Mouse (Mus musculus) MEL (cell line): Measurements from ENCODE around the gene Gramd1b. TPM values are rescaled to one million over a fixed set of nuclear protein-coding genes. Genes with fewer than 3 reads are reported as not detected.

Experiments used
- DNase-seq: peaks from one replicate; pipeline ENCODE4 v3.0.0; 2011; ENCODE audit warnings: low read depth, low spot score
- H3K27ac ChIP-seq: 2 replicates; pipeline ENCODE4 v1.5.1; 2012; ENCODE audit warnings: low read depth, mild to moderate bottlenecking, control low read depth, low read length, moderate library complexity; ENCODE audit not compliant: control insufficient read depth
- H3K27me3 ChIP-seq, 2 experiments: fragments of 150-350 bp in 1 of 2; sonication (generic) in 1 of 2; 2 replicates each; pipeline ENCODE4 v1.6.1; 2012; ENCODE audit warnings: low read length in 2 of 2, mild to moderate bottlenecking in 2 of 2, improper control_type of control experiment in 1 of 2, moderate library complexity in 1 of 2; ENCODE audit not compliant: insufficient read depth in 2 of 2, control insufficient read depth in 1 of 2
- H3K36me3 ChIP-seq, 2 experiments: 2 replicates each; pipeline ENCODE4 v1.6.1; 2012 to 2014; ENCODE audit warnings: low read length in 2 of 2, improper control_type of control experiment in 1 of 2, inconsistent platforms in 1 of 2, mild to moderate bottlenecking in 1 of 2; ENCODE audit not compliant: insufficient read depth in 2 of 2, control insufficient read depth in 1 of 2
- H3K4me1 ChIP-seq, 2 experiments: fragments of 150-350 bp in 1 of 2; sonication (generic) in 1 of 2; 2 replicates each; pipeline ENCODE4 v1.6.1; 2012; ENCODE audit warnings: low read length in 2 of 2, improper control_type of control experiment in 1 of 2, mild to moderate bottlenecking in 1 of 2; ENCODE audit not compliant: insufficient read depth in 2 of 2, control insufficient read depth in 1 of 2
- H3K4me3 ChIP-seq, 2 experiments: fragments of 150-350 bp in 1 of 2; sonication (generic) in 1 of 2; 2 replicates each; pipeline ENCODE4 v1.5.1; 2012; ENCODE audit warnings: low read depth in 2 of 2, low read length in 2 of 2, mild to moderate bottlenecking in 2 of 2, moderate library complexity in 2 of 2, control low read depth in 1 of 2, improper control_type of control experiment in 1 of 2; ENCODE audit not compliant: control insufficient read depth in 1 of 2, insufficient read depth in 1 of 2
- H3K79me2 ChIP-seq: 2 replicates; pipeline ENCODE4 v1.6.1; 2012; ENCODE audit warnings: mild to moderate bottlenecking, low read length, moderate library complexity; ENCODE audit not compliant: control insufficient read depth, poor library complexity, insufficient read depth
- H3K9ac ChIP-seq: 2 replicates; pipeline ENCODE4 v1.6.1; 2012; ENCODE audit warnings: low read depth, mild to moderate bottlenecking, control low read depth, low read length, moderate library complexity; ENCODE audit not compliant: control insufficient read depth, poor library complexity, severe bottlenecking
- H3K9me3 ChIP-seq: fragments of 150-350 bp; sonication (generic); replicated peaks from 2 replicates; pipeline ENCODE4 v1.6.1; 2012; ENCODE audit warnings: mild to moderate bottlenecking, low read length, improper control_type of control experiment, moderate library complexity; ENCODE audit not compliant: insufficient read depth
- CHD2 ChIP-seq: IDR thresholded peaks from 2 replicates; pipeline ENCODE4 v1.6.1; 2011; ENCODE audit warnings: low read length, improper control_type of control experiment
- CTCF ChIP-seq, 3 experiments: IDR thresholded peaks in 2 of 3; conservative IDR thresholded peaks in 1 of 3; 2 replicates each; pipeline ENCODE4 v1.5.1; 2011 to 2012; ENCODE audit warnings: low read length in 3 of 3, low read depth in 2 of 3, mild to moderate bottlenecking in 2 of 3, improper control_type of control experiment in 1 of 3, inconsistent platforms in 1 of 3, mixed read lengths in 1 of 3, moderate library complexity in 1 of 3; ENCODE audit not compliant: control insufficient read depth in 1 of 3, insufficient read depth in 1 of 3, poor library complexity in 1 of 3, severe bottlenecking in 1 of 3
- E2F4 ChIP-seq: IDR thresholded peaks from 2 replicates; pipeline ENCODE4 v1.6.1; 2011; ENCODE audit warnings: low read depth, low read length, improper control_type of control experiment, borderline replicate concordance
- ELF1 ChIP-seq: IDR thresholded peaks from 2 replicates; pipeline ENCODE4 v1.6.1; 2014; ENCODE audit warnings: low read depth, mild to moderate bottlenecking, inconsistent platforms, low read length, improper control_type of control experiment, moderate library complexity
- ETS1 ChIP-seq: IDR thresholded peaks from 2 replicates; pipeline ENCODE4 v1.6.1; 2012; ENCODE audit warnings: low read depth, mild to moderate bottlenecking, inconsistent platforms, low read length, improper control_type of control experiment, moderate library complexity
- KAT2A ChIP-seq: conservative IDR thresholded peaks from 2 replicates; pipeline ENCODE4 v1.6.1; 2012; ENCODE audit warnings: low read depth, low read length, improper control_type of control experiment, inconsistent platforms
- MYC ChIP-seq: IDR thresholded peaks from 2 replicates; pipeline ENCODE4 v1.6.1; 2011; ENCODE audit warnings: low read depth, mild to moderate bottlenecking, low read length, improper control_type of control experiment, moderate library complexity
- POLR2A ChIP-seq, 2 experiments: IDR thresholded peaks; 2 replicates each; pipeline ENCODE4 v1.6.1; 2011 to 2012; ENCODE audit warnings: low read length in 2 of 2, mild to moderate bottlenecking in 2 of 2, control low read depth in 1 of 2, improper control_type of control experiment in 1 of 2, low read depth in 1 of 2, moderate library complexity in 1 of 2; ENCODE audit not compliant: control insufficient read depth in 1 of 2, insufficient read depth in 1 of 2, poor library complexity in 1 of 2
- POLR2AphosphoS2 ChIP-seq: IDR thresholded peaks from 2 replicates; pipeline ENCODE4 v1.6.1; 2011; ENCODE audit warnings: low read length, improper control_type of control experiment
- RAD21 ChIP-seq: IDR thresholded peaks from 2 replicates; pipeline ENCODE4 v1.6.1; 2011; ENCODE audit warnings: mild to moderate bottlenecking, low read depth, low read length, improper control_type of control experiment
- RCOR1 ChIP-seq: IDR thresholded peaks from 2 replicates; pipeline ENCODE4 v1.6.1; 2012; ENCODE audit warnings: low read depth, mild to moderate bottlenecking, inconsistent platforms, low read length, improper control_type of control experiment
- SIN3A ChIP-seq: IDR thresholded peaks from 2 replicates; pipeline ENCODE4 v1.6.1; 2012; ENCODE audit warnings: low read length, improper control_type of control experiment, inconsistent platforms
- USF2 ChIP-seq, 2 experiments: IDR thresholded peaks; 2 replicates each; pipeline ENCODE4 v1.6.1; 2011 to 2012; ENCODE audit warnings: improper control_type of control experiment in 2 of 2, low read length in 2 of 2, borderline replicate concordance in 1 of 2, inconsistent platforms in 1 of 2, low read depth in 1 of 2, mild to moderate bottlenecking in 1 of 2; ENCODE audit not compliant: insufficient read depth in 1 of 2
- polyA plus RNA-seq, 2 experiments: library from polyadenylated mRNA; stranded (reverse) in 1 of 2; unstranded in 1 of 2; fragments of >175 nt in 1 of 2; fragments of >200 nt in 1 of 2; gene quantifications; 2 replicates each; pipeline versions ENCODE4 v1.2.1 to v1.2.4; 2012; ENCODE audit warnings: low replicate concordance in 2 of 2, low read depth in 1 of 2; ENCODE audit not compliant: insufficient read length in 2 of 2, insufficient read depth in 1 of 2, missing spikeins in 1 of 2
- total RNA-seq: library from RNA; depleted of rRNA; stranded (reverse); fragments of 300-350 nt; gene quantifications from 2 replicates; pipeline ENCODE4 v1.2.3, GENCODE M21; 2012

The Gramd1b gene
- total and polyA plus RNA-seq, 3 experiments: not detected

GRCm38 (mm10) chr9:40320405-40320804 lies 210.8 kb downstream of the Gramd1b start:
- H3K36me3 ChIP-seq: no peaks in the 10 kb centered on the region
- H3K79me2 ChIP-seq: no peaks in the 10 kb centered on the region
- H3K27me3 ChIP-seq: no peaks in the 10 kb centered on the region
- H3K4me3 ChIP-seq: no peak overlapping the region
- H3K9me3 ChIP-seq: no peaks in the 10 kb centered on the region
- TF ChIP-seq POLR2AphosphoS2 (no peak), MYC (no peak), E2F4 (no peak), CHD2 (no peak), ELF1 (no peak), CTCF (IDR thresholded peaks at IDR 0.05 in 2 of 3, conservative IDR thresholded peaks at IDR 0.05 in 1 of 3; ENCODE audit: control insufficient read depth in 1 of 3, insufficient read depth in 1 of 3, low read depth in 2 of 3, low read length in 3 of 3, poor library complexity in 1 of 3, severe bottlenecking in 1 of 3) (no peak), ETS1 (no peak), RCOR1 (no peak), POLR2A (IDR thresholded peaks at IDR 0.05; ENCODE audit: control insufficient read depth in 1 of 2, insufficient read depth in 1 of 2, low read depth in 1 of 2, low read length in 2 of 2, poor library complexity in 1 of 2) (no peak), RAD21 (no peak)
- H3K27ac ChIP-seq: no peak overlapping the region
- H3K9ac ChIP-seq: no peak overlapping the region
- DNase-seq: no peak
- no peaks in the 10 kb centered on the region for H3K4me1 ChIP-seq

- H3K36me3 ChIP-seq: no peaks in the 10 kb centered on the region
- DNase-seq: no peak
- H3K4me3 ChIP-seq: no peak overlapping the region
- no peaks in the 10 kb centered on the region for H3K4me1 ChIP-seq
- no peak overlapping the region for H3K27ac ChIP-seq
- H3K79me2 ChIP-seq: no peaks in the 10 kb centered on the region
- no peaks in the 10 kb centered on the region for H3K9me3 ChIP-seq
- H3K9ac ChIP-seq: no peak overlapping the region
- H3K27me3 ChIP-seq: no peaks in the 10 kb centered on the region
- TF ChIP-seq USF2 (IDR thresholded peaks at IDR 0.05; ENCODE audit: borderline replicate concordance in 1 of 2, insufficient read depth in 1 of 2, low read depth in 1 of 2, low read length in 2 of 2): no peak
- TF ChIP-seq, all 39 proteins: peak for 0
These were observed 212.4 kb downstream of the Gramd1b start for GRCm38 (mm10) chr9:40318771-40319170.

DNA sequence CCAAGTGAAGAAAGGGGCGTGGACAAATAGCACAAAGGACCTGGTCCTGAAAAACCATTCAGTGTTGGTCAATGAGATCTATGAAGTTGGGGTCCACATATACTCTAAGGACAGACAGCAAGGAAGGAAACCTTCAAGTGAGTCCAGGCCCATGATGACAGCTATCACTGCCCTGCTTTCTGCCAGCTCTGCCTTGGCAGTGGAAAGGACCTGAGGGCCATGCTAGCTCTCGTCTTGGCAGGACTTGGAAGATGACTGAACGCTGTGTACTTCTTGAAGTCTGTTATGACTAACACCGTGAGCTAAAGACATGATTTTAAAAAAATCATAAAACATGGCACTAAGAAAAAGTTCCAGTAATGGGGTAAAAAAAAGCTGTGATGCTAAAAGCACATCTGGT lies 213.4 kb downstream of the Gramd1b start:
- no peak overlapping the region for H3K4me3 ChIP-seq
- H3K4me1 ChIP-seq: no peaks in the 10 kb centered on the region
- H3K36me3 ChIP-seq: no peaks in the 10 kb centered on the region
- H3K27ac ChIP-seq: no peak overlapping the region
- no peaks in the 10 kb centered on the region for H3K27me3 ChIP-seq
- no peaks in the 10 kb centered on the region for H3K9me3 ChIP-seq
- H3K9ac ChIP-seq: no peak overlapping the region
- H3K79me2 ChIP-seq: no peaks in the 10 kb centered on the region
- no peak for DNase-seq
- TF ChIP-seq CTCF (IDR thresholded peaks at IDR 0.05 in 2 of 3, conservative IDR thresholded peaks at IDR 0.05 in 1 of 3; ENCODE audit: control insufficient read depth in 1 of 3, insufficient read depth in 1 of 3, low read depth in 2 of 3, low read length in 3 of 3, poor library complexity in 1 of 3, severe bottlenecking in 1 of 3) (no peak), KAT2A (no peak), CHD2 (no peak), SIN3A (no peak), E2F4 (no peak), RAD21 (no peak)
